Mouse (Mus musculus): ENCODE measurements around the gene Iqcd. TPM values are rescaled to one million over a fixed set of nuclear protein-coding genes. Genes with fewer than 3 reads are reported as not detected.

Iqcd gene
- polyA plus RNA-seq, 1 experiment from 2014 or later: 1.1 TPM

GRCm38 (mm10) chr5:120587940-120588568 is 762 bp upstream of the Iqcd start:
- Histone ChIP-seq H3K4me2 (ENCODE audit: low read depth, low read length, severe bottlenecking) (peak overlapping the region; percentile 95), H3K4me1 (replicated peaks; ENCODE audit: control insufficient read depth, insufficient read depth, low read length) (peaks cover 10% of the 10 kb centered on the region), H3K4me3 (ENCODE audit: low read depth, low read length) (peak overlapping the region; percentile 67), H3K36me3 (ENCODE audit: control insufficient read depth, insufficient read depth, low read length) (no peaks in the 10 kb centered on the region), H3K9me3 (ENCODE audit: control insufficient read depth, low read length) (no peaks in the 10 kb centered on the region), H3K9ac (ENCODE audit: low read length) (peak overlapping the region; percentile 82), H3K27me3 (ENCODE audit: control insufficient read depth, insufficient read depth, low read length) (no peaks in the 10 kb centered on the region), H3K27ac (ENCODE audit: low read depth, low read length) (no peak overlapping the region)
- no peak for DNase-seq (ENCODE audit: low spot score)
- 0 out of 2 replicates have a peak, but pooled peaks have one; percentile 5 for ATAC-seq (replicated peaks; ENCODE audit: low FRiP score)
- 3% methylated on average over 26 of the region's 29 CpGs for WGBS

GRCm38 (mm10) chr5:120590356-120591010 is 1.7 kb downstream of the Iqcd start:
- Histone ChIP-seq H3K4me2 (ENCODE audit: low read depth, low read length, severe bottlenecking) (no peak overlapping the region), H3K36me3 (ENCODE audit: control insufficient read depth, insufficient read depth, low read length) (no peaks in the 10 kb centered on the region), H3K9me3 (ENCODE audit: control insufficient read depth, low read length) (no peaks in the 10 kb centered on the region), H3K27me3 (ENCODE audit: control insufficient read depth, insufficient read depth, low read length) (no peaks in the 10 kb centered on the region), H3K4me1 (replicated peaks; ENCODE audit: control insufficient read depth, insufficient read depth, low read length) (peaks cover 10% of the 10 kb centered on the region), H3K9ac (ENCODE audit: low read length) (no peak overlapping the region), H3K27ac (ENCODE audit: low read depth, low read length) (no peak overlapping the region), H3K4me3 (ENCODE audit: low read depth, low read length) (no peak overlapping the region)
- ATAC-seq (replicated peaks; ENCODE audit: low FRiP score): no peak
- 77% methylated on average over 16 of the region's 16 CpGs for WGBS
- peak; percentile 71 for DNase-seq (ENCODE audit: low spot score)

DNA sequence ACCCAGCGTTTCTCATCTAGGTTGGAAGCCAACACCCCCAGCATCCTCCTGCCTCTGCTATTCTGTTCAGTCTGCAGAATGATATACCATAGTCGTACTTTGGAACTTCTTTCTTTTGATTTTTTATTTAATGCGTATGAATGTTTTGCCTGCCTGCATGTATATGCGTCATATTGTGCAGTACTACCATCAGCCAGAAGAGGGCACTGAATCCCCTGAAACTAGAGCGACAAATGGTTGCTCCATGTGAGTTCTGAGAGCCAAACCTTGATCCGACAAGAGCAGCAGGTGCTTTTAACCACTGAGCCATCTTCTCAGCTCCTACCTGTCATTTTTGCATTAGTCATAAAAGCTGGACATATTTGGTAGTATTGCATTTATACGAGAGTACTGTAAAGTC is 3.3 kb downstream of the Iqcd start:
- WGBS: 68% methylated on average over 7 of the region's 7 CpGs
- ATAC-seq (replicated peaks; ENCODE audit: low FRiP score): no peak
- no peak for DNase-seq (ENCODE audit: low spot score)

DNA sequence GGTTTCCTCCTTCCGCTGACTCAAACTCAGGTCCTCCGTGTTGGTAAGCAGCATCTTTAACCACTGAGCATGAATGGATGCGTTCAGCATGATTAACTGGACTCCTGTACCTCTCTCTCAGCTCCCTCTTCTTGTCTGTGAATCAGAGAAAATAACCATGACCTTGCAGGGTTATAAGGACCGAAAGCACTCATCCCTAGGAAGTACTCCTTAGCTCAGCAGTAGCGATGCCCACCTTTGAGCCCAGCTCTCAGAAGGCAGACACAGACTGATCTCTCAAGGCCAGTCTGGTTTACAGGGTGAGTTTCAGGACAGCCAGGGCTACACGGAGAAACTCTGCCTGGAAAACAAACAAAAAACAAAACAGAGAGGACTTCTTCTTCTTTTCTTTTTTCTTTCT is 5.7 kb downstream of the Iqcd start:
- Histone ChIP-seq H3K36me3 (ENCODE audit: control insufficient read depth, insufficient read depth, low read length) (no peaks in the 10 kb centered on the region), H3K9ac (ENCODE audit: low read length) (no peak overlapping the region), H3K27ac (ENCODE audit: low read depth, low read length) (no peak overlapping the region), H3K4me2 (ENCODE audit: low read depth, low read length, severe bottlenecking) (no peak overlapping the region), H3K9me3 (ENCODE audit: control insufficient read depth, low read length) (no peaks in the 10 kb centered on the region), H3K4me1 (replicated peaks; ENCODE audit: control insufficient read depth, insufficient read depth, low read length) (no peaks in the 10 kb centered on the region), H3K4me3 (ENCODE audit: low read depth, low read length) (no peak overlapping the region), H3K27me3 (ENCODE audit: control insufficient read depth, insufficient read depth, low read length) (no peaks in the 10 kb centered on the region)
- ATAC-seq (replicated peaks; ENCODE audit: low FRiP score) (no peak), DNase-seq (ENCODE audit: low spot score) (no peak)
- 84% methylated on average over 6 of the region's 6 CpGs for WGBS

More for the DNA sequence above, 3.3 kb downstream of the Iqcd start:
- Histone ChIP-seq H3K4me2 (ENCODE audit: low read depth, low read length, severe bottlenecking) (no peak overlapping the region), H3K4me3 (ENCODE audit: low read depth, low read length) (no peak overlapping the region), H3K4me1 (replicated peaks; ENCODE audit: control insufficient read depth, insufficient read depth, low read length) (peaks cover 10% of the 10 kb centered on the region), H3K9me3 (ENCODE audit: control insufficient read depth, low read length) (no peaks in the 10 kb centered on the region), H3K36me3 (ENCODE audit: control insufficient read depth, insufficient read depth, low read length) (no peaks in the 10 kb centered on the region), H3K9ac (ENCODE audit: low read length) (no peak overlapping the region), H3K27ac (ENCODE audit: low read depth, low read length) (no peak overlapping the region), H3K27me3 (ENCODE audit: control insufficient read depth, insufficient read depth, low read length) (no peaks in the 10 kb centered on the region)

DNA sequence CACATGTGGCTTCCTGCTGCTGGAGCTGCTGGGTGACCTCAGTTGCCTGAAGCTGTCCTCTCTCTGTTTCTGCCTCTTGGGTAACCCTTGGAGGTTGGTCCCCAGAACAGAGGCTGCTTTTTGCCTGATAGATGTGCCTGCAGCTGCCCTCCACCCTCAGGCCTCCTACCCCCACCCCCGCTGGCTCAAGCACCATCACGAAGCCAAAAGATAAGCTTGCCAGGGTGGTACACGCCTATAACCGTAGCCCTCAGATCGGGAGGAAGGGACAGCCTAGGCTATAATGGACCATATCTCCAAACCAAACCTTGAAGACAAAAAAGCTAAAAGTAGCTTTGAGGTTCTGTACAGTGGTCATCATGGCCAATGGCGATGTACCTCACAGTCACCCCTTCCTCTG is 10.8 kb downstream of the Iqcd start:
- no peak for DNase-seq (ENCODE audit: low spot score)
- Histone ChIP-seq H3K4me1 (replicated peaks; ENCODE audit: control insufficient read depth, insufficient read depth, low read length) (no peaks in the 10 kb centered on the region), H3K27ac (ENCODE audit: low read depth, low read length) (no peak overlapping the region), H3K36me3 (ENCODE audit: control insufficient read depth, insufficient read depth, low read length) (no peaks in the 10 kb centered on the region), H3K9me3 (ENCODE audit: control insufficient read depth, low read length) (no peaks in the 10 kb centered on the region), H3K4me2 (ENCODE audit: low read depth, low read length, severe bottlenecking) (no peak overlapping the region), H3K9ac (ENCODE audit: low read length) (no peak overlapping the region), H3K4me3 (ENCODE audit: low read depth, low read length) (no peak overlapping the region), H3K27me3 (ENCODE audit: control insufficient read depth, insufficient read depth, low read length) (no peaks in the 10 kb centered on the region)
- ATAC-seq (replicated peaks; ENCODE audit: low FRiP score): no peak
- 96% methylated on average over 6 of the region's 6 CpGs for WGBS

DNA sequence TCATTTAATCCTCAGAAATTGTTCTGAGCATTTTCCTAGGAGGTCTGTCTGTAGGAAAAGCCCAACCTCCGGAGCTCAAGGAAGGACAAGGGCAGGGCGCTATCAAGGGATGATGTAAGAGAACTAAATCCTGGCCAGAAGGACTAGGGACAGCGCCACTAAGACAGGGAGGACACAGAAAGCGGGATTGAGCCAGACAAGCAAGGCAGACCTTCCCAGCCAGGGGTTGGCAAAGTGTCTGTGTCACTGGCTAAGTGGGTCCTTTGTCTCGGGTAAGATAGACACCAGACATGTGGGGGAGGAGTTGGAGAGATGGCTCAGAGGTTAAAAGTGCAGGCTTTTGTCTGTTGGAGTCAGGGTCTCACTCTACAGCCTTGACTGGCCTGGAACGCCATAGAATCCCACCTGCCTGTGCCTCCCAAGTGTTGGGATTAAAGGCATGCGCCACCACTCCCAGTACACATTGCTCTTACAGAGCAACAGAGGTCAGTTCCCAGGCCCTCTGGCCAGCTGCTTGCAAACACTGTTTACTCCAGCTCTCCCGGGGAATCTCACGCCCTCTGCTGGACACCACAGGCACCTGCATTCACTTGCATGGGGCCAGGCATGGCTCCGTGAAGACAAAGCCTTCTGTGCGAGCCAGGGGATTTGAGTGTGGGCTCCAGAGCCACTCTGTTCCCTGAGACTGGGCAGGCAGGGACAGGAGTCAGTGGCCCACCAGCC is 12.3 kb downstream of the Iqcd start:
- no peak overlapping the region for H3K4me3 ChIP-seq (ENCODE audit: low read depth, low read length)
- WGBS: 60% methylated on average over 11 of the region's 11 CpGs
- no peak for ATAC-seq (replicated peaks; ENCODE audit: low FRiP score)

DNA sequence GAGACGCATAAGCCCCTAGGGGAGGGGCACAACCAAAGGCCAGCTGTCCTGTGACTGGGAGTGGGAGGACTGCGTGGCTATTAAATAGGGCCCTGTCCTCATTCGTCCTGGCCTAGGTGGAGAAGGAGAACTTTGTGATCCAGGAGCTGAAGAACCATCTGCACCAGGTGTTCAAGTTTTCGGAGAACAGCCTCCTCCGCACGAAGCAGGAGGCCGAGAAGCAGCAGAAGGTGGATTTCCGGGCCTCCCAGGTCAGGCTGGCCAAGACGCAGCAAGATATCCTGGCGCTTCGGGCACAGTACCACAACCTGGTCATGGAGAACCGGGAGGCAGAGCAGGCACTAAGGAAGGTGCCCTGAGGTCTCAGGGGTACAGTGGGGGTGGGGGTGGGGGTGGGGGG is 13.4 kb downstream of the Iqcd start:
- DNase-seq (ENCODE audit: low spot score) (no peak), ATAC-seq (replicated peaks; ENCODE audit: low FRiP score) (no peak)
- H3K4me3 ChIP-seq (ENCODE audit: low read depth, low read length): no peak overlapping the region
- no peaks in the 10 kb centered on the region for H3K9me3 ChIP-seq (ENCODE audit: control insufficient read depth, low read length)
- no peaks in the 10 kb centered on the region for H3K36me3 ChIP-seq (ENCODE audit: control insufficient read depth, insufficient read depth, low read length)
- no peaks in the 10 kb centered on the region for H3K27me3 ChIP-seq (ENCODE audit: control insufficient read depth, insufficient read depth, low read length)
- H3K4me2 ChIP-seq (ENCODE audit: low read depth, low read length, severe bottlenecking): no peak overlapping the region
- no peak overlapping the region for H3K27ac ChIP-seq (ENCODE audit: low read depth, low read length)
- peaks cover 3% of the 10 kb centered on the region; the same call in 1 of the 2 replicates for H3K4me1 ChIP-seq (replicated peaks; ENCODE audit: control insufficient read depth, insufficient read depth, low read length)
- WGBS: 90% methylated on average over 12 of the region's 12 CpGs
- no peak overlapping the region for H3K9ac ChIP-seq (ENCODE audit: low read length)

More for the DNA sequence above, 12.3 kb downstream of the Iqcd start:
- H3K4me1 ChIP-seq (replicated peaks; ENCODE audit: control insufficient read depth, insufficient read depth, low read length): peaks cover 3% of the 10 kb centered on the region; the same call in 1 of the 2 replicates
- H3K27ac ChIP-seq (ENCODE audit: low read depth, low read length): no peak overlapping the region
- no peak overlapping the region for H3K9ac ChIP-seq (ENCODE audit: low read length)
- no peak overlapping the region for H3K4me2 ChIP-seq (ENCODE audit: low read depth, low read length, severe bottlenecking)
- no peaks in the 10 kb centered on the region for H3K9me3 ChIP-seq (ENCODE audit: control insufficient read depth, low read length)
- H3K27me3 ChIP-seq (ENCODE audit: control insufficient read depth, insufficient read depth, low read length): no peaks in the 10 kb centered on the region
- DNase-seq (ENCODE audit: low spot score): no peak
- no peaks in the 10 kb centered on the region for H3K36me3 ChIP-seq (ENCODE audit: control insufficient read depth, insufficient read depth, low read length)

GRCm38 (mm10) chr5:120603515-120603914 is 14.7 kb downstream of the Iqcd start:
- DNase-seq (ENCODE audit: low spot score): no peak
- Histone ChIP-seq H3K27me3 (ENCODE audit: control insufficient read depth, insufficient read depth, low read length) (no peaks in the 10 kb centered on the region), H3K36me3 (ENCODE audit: control insufficient read depth, insufficient read depth, low read length) (no peaks in the 10 kb centered on the region), H3K4me2 (ENCODE audit: low read depth, low read length, severe bottlenecking) (no peak overlapping the region), H3K4me3 (ENCODE audit: low read depth, low read length) (no peak overlapping the region), H3K9ac (ENCODE audit: low read length) (no peak overlapping the region), H3K4me1 (replicated peaks; ENCODE audit: control insufficient read depth, insufficient read depth, low read length) (peaks cover 3% of the 10 kb centered on the region; the same call in 1 of the 2 replicates), H3K27ac (ENCODE audit: low read depth, low read length) (no peak overlapping the region), H3K9me3 (ENCODE audit: control insufficient read depth, low read length) (no peaks in the 10 kb centered on the region)
- 54% methylated on average over 7 of the region's 7 CpGs for WGBS
- no peak for ATAC-seq (replicated peaks; ENCODE audit: low FRiP score)

Data from forebrain, embryonic 11.5 days (tissue).